Mouse (Mus musculus) small intestine, adult 10 weeks (tissue): ENCODE results near the gene Kcnq1. TPM values are rescaled to one million over a fixed set of nuclear protein-coding genes. Genes with fewer than 3 reads are reported as not detected.

Experiments
- polyA plus RNA-seq: library from polyadenylated mRNA; stranded (reverse); fragments of 350-450 nt; fragmentation: Illumina TruSeq; extraction: RNeasy Lipid Tissue Mini Kit (QIAGEN cat#74804); gene quantifications from one replicate; pipeline ENCODE4 v1.2.3, GENCODE M21; 2014; ENCODE audit warnings: low replicate concordance

The Kcnq1 gene
- 6.8 TPM for polyA plus RNA-seq

GRCm38 (mm10) chr7:143106062-143106461 is at the start of gene Kcnq1:
Gene Kcnq1 (plus strand): TSS chr7:143106362.

GRCm38 (mm10) chr7:143068882-143069591 is 37.1 kb upstream of the Kcnq1 start, which contains the start of gene Tssc4:
Gene Tssc4 (plus strand): TSS chr7:143069249.

GRCm38 (mm10) chr7:143094592-143095553 is 11.3 kb upstream of the Kcnq1 start, which contains the start of gene Trpm5:
Gene Trpm5 (minus strand): TSS chr7:143094642.

GRCm38 (mm10) chr7:143460874-143461273 is 354.7 kb downstream of the Kcnq1 start, which contains the start of gene Cdkn1c:
Gene Cdkn1c (minus strand): TSS chr7:143461050.

GRCm38 (mm10) chr7:143473347-143474101 is 367.4 kb downstream of the Kcnq1 start, which contains the start of gene Slc22a18:
Gene Slc22a18 (plus strand): TSS chr7:143473736.

Other genes starting within 250 kb of the Kcnq1 start
- not detected for gene Th, start 175.2 kb upstream of the Kcnq1 start, polyA plus RNA-seq
- 1.6 TPM for gene Ascl2, start 137.1 kb upstream of the Kcnq1 start, polyA plus RNA-seq
- gene Tspan32, start 101.3 kb upstream of the Kcnq1 start, polyA plus RNA-seq, result 2.0 TPM
- gene Cd81, start 53.6 kb upstream of the Kcnq1 start, polyA plus RNA-seq, result 71.7 TPM
- gene Tssc4, start 37.1 kb upstream of the Kcnq1 start, polyA plus RNA-seq, result not detected
- 3.2 TPM for gene Trpm5, start 11.7 kb upstream of the Kcnq1 start, polyA plus RNA-seq